Mouse (Mus musculus): Measurements from ENCODE around the gene Efhc2.

DNA sequence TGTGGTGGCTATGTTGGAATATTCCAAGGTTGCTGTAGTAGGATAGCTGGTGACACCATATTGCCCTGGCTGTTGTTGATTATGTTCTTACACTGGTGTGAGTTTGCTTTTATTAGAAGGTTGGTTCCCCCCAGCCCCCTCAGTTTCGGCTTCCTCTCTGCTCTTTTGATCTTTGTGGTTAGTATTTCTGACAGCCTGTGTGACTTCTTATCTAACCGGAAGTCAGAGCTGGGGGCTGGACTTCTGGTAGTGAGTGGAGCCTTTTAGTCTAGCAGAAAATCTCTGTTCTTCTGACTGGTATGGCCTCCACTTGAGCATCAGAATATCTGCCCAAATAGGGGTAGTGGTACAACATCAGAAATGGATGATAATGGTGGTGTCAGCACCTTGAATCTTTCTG lies 45.9 kb upstream of the Efhc2 start:
- no peak for TF ChIP-seq CTCF (IDR thresholded peaks at IDR 0.05; ENCODE audit: control insufficient read depth, insufficient read depth, low read length)
- TF ChIP-seq POLR2A (IDR thresholded peaks at IDR 0.05; ENCODE audit: borderline replicate concordance, control insufficient read depth, low read depth, low read length), result no peak
